Mouse (Mus musculus) megakaryocyte, embryonic 14.5 days (primary cell): ENCODE measurements around the gene Asap3. TPM values are rescaled to one million over a fixed set of nuclear protein-coding genes. Genes with fewer than 3 reads are reported as not detected.

Experiments used
- H3K27me3 ChIP-seq: replicated peaks from 2 replicates; pipeline ENCODE3; 2012; ENCODE audit warnings: inconsistent platforms
- H3K36me3 ChIP-seq: replicated peaks from 2 replicates; pipeline ENCODE3; 2012; ENCODE audit warnings: low read length, inconsistent platforms, mixed read lengths
- H3K4me1 ChIP-seq: 2 replicates; pipeline ENCODE4 v1.6.1; 2012; ENCODE audit warnings: inconsistent platforms
- H3K4me3 ChIP-seq: replicated peaks from 2 replicates; pipeline ENCODE3; 2012; ENCODE audit warnings: moderate library complexity, mild to moderate bottlenecking, inconsistent platforms
- H3K9me3 ChIP-seq: 2 replicates; pipeline ENCODE4 v1.6.1; 2012; ENCODE audit warnings: inconsistent platforms
- FLI1 ChIP-seq: IDR thresholded peaks from 2 replicates; pipeline ENCODE4 v1.6.1; 2012; ENCODE audit warnings: low read length, inconsistent platforms, mixed read lengths
- GATA1 ChIP-seq: IDR thresholded peaks from 3 replicates; pipeline ENCODE4 v1.6.1; 2012; ENCODE audit warnings: mixed read lengths, low read length, inconsistent platforms, borderline replicate concordance
- polyA plus RNA-seq: library from polyadenylated mRNA; stranded (reverse); fragments of >175 nt; gene quantifications from 2 replicates; pipeline ENCODE4 v1.2.3, GENCODE M21; 2012; ENCODE audit warnings: low replicate concordance; ENCODE audit not compliant: insufficient read depth

The Asap3 gene
- polyA plus RNA-seq, 1 experiment: not detected

- peaks cover 79% of the 10 kb centered on the region for H3K27me3 ChIP-seq
- H3K4me3 ChIP-seq: no peak overlapping the region
- no peak for TF ChIP-seq FLI1
- TF ChIP-seq GATA1: no peak
- peaks cover 29% of the 10 kb centered on the region for H3K4me1 ChIP-seq
- H3K9me3 ChIP-seq: peaks cover 15% of the 10 kb centered on the region
- no peaks in the 10 kb centered on the region for H3K36me3 ChIP-seq
These were observed 62.7 kb downstream of the Asap3 start for GRCm38 (mm10) chr4:136268912-136269311.

GRCm38 (mm10) chr4:136270648-136271047 is 64.5 kb downstream of the Asap3 start:
- no peak overlapping the region for H3K4me3 ChIP-seq

DNA sequence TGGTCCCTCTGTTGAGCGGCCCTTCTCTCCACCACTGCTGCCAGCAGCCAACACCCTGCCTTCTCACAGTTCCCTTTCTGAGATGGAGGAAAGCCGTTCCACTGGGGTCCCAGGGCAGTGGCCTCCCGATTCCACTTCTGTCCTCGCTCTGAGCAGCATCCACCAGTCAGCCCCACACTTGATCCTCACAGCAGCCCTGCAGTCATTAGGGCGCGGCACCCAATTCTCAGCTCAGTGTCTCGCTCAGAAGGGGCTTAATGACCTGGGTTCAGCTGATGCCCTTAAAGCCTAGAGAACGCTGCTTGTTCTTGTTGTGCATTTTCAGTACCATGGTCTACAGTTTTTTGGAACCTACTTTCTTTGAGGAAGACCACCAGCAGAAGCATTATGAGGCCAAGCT is 74.9 kb downstream of the Asap3 start:
- TF ChIP-seq FLI1 (no peak), GATA1 (no peak)
- H3K4me3 ChIP-seq: peak overlapping the region; percentile 10
- H3K27me3 ChIP-seq: peaks cover 26% of the 10 kb centered on the region
- H3K9me3 ChIP-seq: no peaks in the 10 kb centered on the region
- no peaks in the 10 kb centered on the region for H3K36me3 ChIP-seq
- H3K4me1 ChIP-seq: peaks cover 50% of the 10 kb centered on the region

More at GRCm38 (mm10) chr4:136270648-136271047, 64.5 kb downstream of the Asap3 start:
- peaks cover 81% of the 10 kb centered on the region for H3K27me3 ChIP-seq
- TF ChIP-seq GATA1: no peak
- no peak for TF ChIP-seq FLI1
- H3K9me3 ChIP-seq: peaks cover 15% of the 10 kb centered on the region
- peaks cover 29% of the 10 kb centered on the region for H3K4me1 ChIP-seq
- no peaks in the 10 kb centered on the region for H3K36me3 ChIP-seq

- H3K27me3 ChIP-seq: peaks cover 21% of the 10 kb centered on the region
- H3K9me3 ChIP-seq: no peaks in the 10 kb centered on the region
- peaks cover 53% of the 10 kb centered on the region for H3K4me1 ChIP-seq
- peak overlapping the region; percentile 23 for H3K4me3 ChIP-seq
- no peaks in the 10 kb centered on the region for H3K36me3 ChIP-seq
- TF ChIP-seq FLI1 (no peak), GATA1 (no peak)
These were observed 75.4 kb downstream of the Asap3 start for GRCm38 (mm10) chr4:136281611-136282010.

GRCm38 (mm10) chr4:136282621-136283480 is 76.7 kb downstream of the Asap3 start:
- Histone ChIP-seq H3K27me3 (peaks cover 11% of the 10 kb centered on the region), H3K9me3 (no peaks in the 10 kb centered on the region), H3K4me3 (no peak overlapping the region), H3K36me3 (peaks cover 10% of the 10 kb centered on the region), H3K4me1 (peaks cover 64% of the 10 kb centered on the region)
- no peak for TF ChIP-seq FLI1
- no peak for TF ChIP-seq GATA1

GRCm38 (mm10) chr4:136283783-136284182 is 77.6 kb downstream of the Asap3 start:
- Histone ChIP-seq H3K27me3 (peaks cover 6% of the 10 kb centered on the region), H3K36me3 (peaks cover 19% of the 10 kb centered on the region), H3K4me1 (peaks cover 63% of the 10 kb centered on the region), H3K9me3 (peaks cover 3% of the 10 kb centered on the region; the same call in 1 of the 2 replicates), H3K4me3 (no peak overlapping the region)
- TF ChIP-seq GATA1 (no peak), FLI1 (no peak)

GRCm38 (mm10) chr4:136284455-136284854 is 78.3 kb downstream of the Asap3 start, which contains the start of gene Zfp46:
Zfp46 (plus strand) TSS chr4:136284683.
- Histone ChIP-seq H3K4me3 (peak within 1 kb of the TSS; percentile 99), H3K27me3 (no peaks in the 10 kb centered on the region), H3K9me3 (peaks cover 3% of the 10 kb centered on the region; the same call in 1 of the 2 replicates), H3K36me3 (peaks cover 26% of the 10 kb centered on the region), H3K4me1 (peaks cover 59% of the 10 kb centered on the region)
- TF ChIP-seq GATA1 (no peak), FLI1 (no peak)

DNA sequence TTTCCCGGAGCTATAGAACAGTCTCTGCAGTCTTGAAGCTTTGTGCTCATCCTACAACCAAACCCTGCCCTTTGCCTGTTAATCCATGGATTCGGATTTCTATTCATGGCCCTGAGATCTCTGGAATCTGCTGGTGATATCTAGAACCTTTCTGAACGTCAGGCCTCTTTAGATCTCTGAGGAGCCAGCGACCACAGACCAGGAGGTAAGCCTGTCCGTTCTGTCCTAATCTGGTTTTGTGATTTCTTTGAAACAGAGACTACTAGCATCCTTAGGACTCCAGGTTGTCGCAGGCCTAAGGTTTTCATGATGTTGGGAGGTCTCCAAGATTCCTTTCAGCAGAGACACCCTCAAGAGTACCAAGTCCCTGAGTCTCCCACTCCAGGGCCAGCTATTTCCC is 78.7 kb downstream of the Asap3 start:
- TF ChIP-seq GATA1 (no peak), FLI1 (no peak)
- Histone ChIP-seq H3K9me3 (peaks cover 7% of the 10 kb centered on the region), H3K4me3 (peak overlapping the region; percentile 99), H3K36me3 (peaks cover 30% of the 10 kb centered on the region), H3K27me3 (no peaks in the 10 kb centered on the region), H3K4me1 (peaks cover 59% of the 10 kb centered on the region)

- Histone ChIP-seq H3K4me3 (peak overlapping the region; percentile 99), H3K4me1 (peaks cover 58% of the 10 kb centered on the region), H3K9me3 (peaks cover 12% of the 10 kb centered on the region), H3K27me3 (no peaks in the 10 kb centered on the region), H3K36me3 (peaks cover 35% of the 10 kb centered on the region)
- no peak for TF ChIP-seq GATA1
- no peak for TF ChIP-seq FLI1
These were observed 79.2 kb downstream of the Asap3 start for GRCm38 (mm10) chr4:136285348-136285810.

DNA sequence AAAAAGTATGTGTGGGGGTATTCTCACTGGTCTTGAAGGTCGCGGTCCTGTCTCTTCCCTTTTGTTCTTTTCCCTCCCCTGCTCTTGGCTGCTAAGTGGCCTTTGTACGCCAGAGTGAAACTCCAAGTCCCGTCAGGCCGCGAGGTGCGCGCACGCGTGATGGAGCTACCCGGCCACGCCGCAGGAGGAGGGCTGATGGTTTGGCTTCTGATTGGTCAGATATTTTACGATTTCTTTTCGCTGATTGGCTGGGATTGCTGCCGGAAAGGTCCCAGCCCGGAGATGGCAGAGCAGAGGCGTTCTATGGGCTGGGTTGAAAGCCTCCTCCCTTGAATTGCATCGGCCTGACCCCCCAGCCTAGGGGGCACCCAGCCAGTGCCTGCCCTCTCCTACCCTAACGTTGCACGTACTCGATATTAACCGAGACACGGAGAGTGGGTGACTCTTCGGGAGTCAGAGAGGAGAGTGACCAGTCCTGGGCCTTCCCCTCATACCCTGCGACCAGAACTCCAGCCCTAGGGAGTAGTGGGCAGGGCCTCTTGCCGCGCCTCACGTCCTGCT is 79.7 kb downstream of the Asap3 start:
- Histone ChIP-seq H3K4me1 (peaks cover 53% of the 10 kb centered on the region), H3K9me3 (peaks cover 17% of the 10 kb centered on the region), H3K27me3 (no peaks in the 10 kb centered on the region), H3K36me3 (peaks cover 40% of the 10 kb centered on the region), H3K4me3 (peak overlapping the region; percentile 99)
- TF ChIP-seq GATA1 (no peak), FLI1 (no peak)
